Mouse (Mus musculus): Measurements from ENCODE around the gene Fezf2.

The Fezf2 gene

DNA sequence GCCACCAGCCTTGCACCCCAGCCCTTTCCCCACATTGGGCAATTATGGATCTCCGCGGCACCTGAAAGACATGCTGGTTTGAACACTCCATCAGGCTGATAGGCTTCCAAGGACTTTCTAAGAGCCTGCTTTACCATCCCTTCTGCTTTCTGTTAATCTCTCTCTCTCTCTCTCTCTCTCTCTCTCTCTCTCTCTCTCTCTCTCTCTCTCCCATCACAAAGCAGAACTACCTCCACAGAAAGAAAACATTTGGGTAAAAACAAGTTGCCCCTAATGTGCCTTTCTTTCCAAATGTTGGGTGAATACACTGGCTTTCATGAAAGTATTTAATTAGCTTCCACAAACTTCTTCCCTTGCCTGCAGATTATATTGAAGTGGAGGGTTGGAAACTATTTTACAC is at the start of gene Fezf2:
TSS of gene Fezf2 (minus strand) at position 101 of the 400 bp plus-strand sequence.
- no peak for DNase-seq (ENCODE audit: low spot score)

DNA sequence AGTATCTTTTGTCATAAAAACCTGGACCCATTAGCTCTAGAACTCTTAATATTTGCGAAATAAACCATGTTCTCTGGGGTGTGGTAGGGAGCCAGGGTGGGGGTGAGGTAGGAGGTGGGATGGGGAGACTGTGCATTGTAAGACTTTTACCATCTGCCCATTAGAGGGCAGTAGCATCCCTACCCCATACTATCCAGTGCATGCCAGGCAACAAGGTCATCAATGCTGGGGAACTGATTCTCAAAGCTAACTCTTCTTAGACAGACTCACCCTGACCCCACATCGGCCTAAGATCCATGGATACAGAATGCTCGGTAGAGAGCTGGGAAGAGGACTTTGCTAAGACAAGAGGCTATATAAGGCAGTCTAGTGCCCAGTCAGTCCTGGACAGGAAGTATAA is 49.6 kb upstream of the Fezf2 start:
- no peak for DNase-seq (ENCODE audit: low spot score)

DNA sequence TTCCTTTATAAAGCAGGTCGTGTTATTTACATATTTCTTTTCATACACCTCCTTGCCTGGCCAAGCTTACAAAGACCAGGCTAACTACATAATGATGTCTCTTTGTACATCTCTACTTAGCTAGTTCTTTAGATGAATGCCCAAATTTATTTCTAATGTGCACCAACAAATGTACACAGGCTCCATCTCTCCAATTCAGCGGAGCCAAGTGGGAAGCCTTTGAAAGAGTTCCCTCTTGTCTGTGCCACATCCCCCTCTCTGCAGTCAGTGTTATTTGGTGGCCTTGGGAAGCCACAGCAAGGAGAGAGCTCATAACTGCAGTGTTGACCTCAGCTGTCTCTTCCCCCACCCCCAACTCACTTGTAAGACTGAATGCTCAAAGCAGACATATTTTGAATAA is 46.3 kb upstream of the Fezf2 start:
- no peak for DNase-seq (ENCODE audit: low spot score)

DNA sequence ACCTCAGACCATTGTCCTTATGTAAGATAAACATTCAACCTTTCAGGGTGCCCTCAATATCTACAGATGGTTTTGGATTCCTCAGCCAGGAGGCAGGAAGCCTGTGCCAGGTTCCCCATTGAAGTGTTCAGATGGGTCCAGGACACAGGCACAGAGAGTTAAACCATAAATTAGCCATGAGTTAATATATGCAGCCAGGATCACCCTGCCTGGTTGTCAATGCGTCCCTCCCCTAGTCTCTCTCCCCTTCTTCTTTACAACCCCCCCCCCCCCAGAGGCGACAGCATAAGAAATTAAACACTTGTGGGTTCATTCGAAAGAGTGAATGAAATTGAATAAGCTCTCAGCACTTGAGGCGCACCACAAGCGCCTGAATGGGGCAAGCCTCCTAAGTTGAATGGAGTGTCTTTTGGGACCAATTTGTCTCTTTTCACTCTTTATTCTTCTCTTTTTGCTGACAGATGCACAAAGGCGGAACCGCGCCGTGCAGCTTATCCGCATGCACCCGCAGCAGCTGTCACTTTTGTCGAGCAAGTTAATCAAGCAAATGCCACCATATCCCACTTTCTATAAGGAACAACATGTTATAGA is 45.4 kb upstream of the Fezf2 start:
- DNase-seq (ENCODE audit: low spot score): no peak

DNA sequence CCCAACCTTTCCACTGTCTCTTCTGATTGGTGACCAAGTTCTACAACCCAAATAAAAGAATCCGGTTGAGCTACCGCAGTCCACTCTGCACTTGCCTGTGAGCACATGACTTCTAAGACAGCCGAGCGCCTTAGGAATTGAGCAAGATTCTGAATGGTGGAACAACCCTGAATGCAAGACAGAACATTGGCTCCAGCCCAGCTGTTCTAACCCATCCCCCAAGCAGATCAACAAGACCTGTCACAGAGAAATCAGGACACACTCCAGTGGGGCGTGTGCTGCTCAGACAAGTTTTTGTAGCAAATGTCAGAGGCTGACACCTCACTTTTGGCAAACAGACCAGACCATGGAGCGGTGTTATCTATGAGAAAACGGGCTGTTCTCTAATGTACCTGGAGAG is 43.2 kb upstream of the Fezf2 start:
- DNase-seq (ENCODE audit: low spot score): no peak

DNA sequence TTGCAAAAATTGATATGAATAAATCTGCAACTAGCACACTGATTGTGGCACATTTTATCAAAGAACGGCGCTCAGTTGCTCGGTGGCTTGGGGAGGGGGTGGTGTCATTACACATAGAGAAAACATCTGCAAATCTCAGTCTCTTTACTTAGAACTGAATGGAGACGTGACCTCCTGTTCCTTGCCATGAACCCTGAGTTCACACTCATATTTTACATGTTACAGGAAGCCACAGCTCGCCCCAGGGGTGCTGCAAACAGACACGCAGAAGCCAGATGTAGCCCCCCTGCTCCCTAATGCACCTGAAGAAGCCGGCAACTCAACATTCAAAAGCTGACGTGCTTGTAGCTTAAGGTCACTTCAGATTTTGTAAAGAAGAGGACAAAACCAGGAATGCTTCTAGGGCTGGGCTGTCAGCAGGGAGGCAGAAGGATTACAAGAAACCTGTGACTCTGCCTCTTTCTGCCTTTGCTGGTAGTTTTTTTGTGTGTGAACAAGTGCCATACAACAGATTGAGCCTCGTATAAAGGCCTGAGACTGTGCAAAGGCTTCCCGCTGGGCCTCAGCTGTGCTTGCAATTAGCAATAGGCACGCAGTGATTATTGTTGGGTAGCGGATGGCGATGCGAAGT is 40.9 kb upstream of the Fezf2 start:
- DNase-seq (ENCODE audit: low spot score): no peak

DNA sequence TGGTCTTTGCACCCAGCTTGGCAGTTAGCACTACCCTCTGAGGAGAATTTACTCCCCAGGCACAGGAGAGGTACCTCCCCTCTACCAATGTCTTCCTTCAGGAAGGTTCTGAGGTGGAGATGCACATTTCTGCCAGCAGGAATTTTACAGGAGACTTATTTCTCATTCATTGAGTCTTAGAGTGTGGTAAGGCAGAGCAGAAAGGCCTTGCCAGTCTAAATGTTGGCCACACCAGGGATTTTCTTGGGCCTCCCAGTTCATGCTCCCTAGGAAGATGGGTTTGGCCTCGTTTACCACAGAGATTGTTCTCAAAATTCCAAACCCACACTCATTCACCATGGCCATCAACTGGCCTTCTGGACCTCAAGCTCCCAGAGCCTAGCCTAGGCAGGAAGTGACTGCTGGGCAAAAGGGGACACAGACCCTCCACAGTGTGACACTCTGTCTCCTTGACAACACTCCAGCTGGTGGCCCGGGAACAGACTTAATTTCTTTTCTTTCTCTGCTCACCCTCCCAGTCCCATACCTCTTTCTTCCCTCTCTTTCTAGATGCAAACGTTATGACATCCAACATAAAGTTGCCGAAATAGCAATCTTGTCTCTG is 40.3 kb upstream of the Fezf2 start:
- DNase-seq (ENCODE audit: low spot score): no peak

DNA sequence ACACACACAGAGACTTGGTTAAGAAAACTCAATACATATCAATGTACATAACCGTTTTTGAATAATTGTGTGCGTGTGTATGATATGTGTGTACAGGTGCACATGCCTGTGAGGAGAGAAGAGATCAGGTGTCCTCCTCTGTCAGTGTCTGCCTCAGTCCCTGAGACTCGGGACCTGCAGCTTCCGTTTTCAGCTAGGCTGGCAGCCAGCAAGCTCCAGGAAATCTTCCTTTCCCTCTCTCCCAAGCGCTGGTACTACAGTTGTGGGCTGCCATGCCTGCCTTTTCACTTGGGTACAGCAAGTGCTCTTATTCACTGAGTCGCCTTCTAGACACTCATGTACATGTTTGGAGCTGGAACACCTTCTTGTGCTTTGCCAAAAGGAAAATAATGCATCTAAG is 39.2 kb upstream of the Fezf2 start:
- DNase-seq (ENCODE audit: low spot score): no peak

DNA sequence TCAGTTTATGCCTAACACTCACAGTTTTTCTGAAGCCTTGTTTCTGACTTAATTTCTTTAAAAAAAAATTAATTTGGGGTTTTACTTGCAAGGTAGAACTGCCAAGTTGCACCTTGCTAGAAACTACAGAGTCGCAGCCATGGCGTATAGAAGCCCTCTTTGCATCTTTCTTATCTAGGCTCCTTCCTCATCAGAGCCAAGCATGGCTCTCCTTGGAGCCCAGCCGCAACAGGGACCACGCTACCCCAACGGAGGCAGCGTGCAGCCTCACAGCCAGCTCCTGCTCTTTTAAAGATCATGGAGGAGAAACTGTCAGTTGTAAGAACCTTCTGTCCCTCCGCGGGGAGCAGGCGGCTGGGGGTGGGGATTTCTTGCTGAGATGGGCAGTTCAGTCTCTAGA is 29.9 kb upstream of the Fezf2 start:
- DNase-seq (ENCODE audit: low spot score): no peak

DNA sequence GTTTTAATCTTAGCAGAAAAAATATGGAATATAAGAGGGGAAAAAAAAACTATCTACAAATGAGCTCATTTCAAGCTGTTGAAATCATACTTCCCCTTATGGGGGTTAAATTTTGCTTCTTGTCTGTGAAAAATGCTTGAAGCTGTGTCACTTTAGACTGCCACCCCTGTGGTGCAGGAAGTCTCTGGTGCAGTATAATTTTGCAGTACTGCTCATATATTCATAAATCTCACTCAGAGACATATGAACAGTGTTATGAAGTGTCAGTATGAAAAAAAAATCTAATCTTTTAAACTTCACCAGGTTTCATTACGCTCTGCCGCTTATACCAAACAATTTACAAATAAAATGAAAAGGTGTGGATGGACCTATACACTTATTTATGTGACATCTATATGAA is 29.3 kb upstream of the Fezf2 start:
- DNase-seq (ENCODE audit: low spot score): no peak

DNA sequence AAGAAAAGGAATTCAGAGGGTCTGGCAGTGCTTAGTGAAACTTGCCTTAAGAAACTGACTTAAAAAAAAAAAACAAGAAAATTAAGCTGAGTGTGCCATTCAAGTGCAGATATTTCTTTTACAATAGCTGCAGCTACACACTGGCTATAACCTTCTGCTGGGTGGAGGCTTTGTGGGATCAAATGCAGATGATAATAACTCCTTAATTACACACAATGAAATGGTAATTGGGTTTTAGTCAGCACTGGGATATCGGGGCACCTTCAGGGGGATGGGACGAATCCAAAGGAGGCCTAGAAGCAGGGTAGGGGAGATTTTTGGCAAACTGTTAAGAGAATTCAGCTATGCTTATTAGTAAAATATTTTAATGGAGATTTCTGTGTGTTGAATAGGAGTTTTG is 27.5 kb upstream of the Fezf2 start:
- DNase-seq (ENCODE audit: low spot score): no peak

GRCm38 (mm10) chr14:12350271-12350916 is 2.4 kb upstream of the Fezf2 start:
- no peak for DNase-seq (ENCODE audit: low spot score)

- no peak for DNase-seq (ENCODE audit: low spot score)
These were observed 1.5 kb upstream of the Fezf2 start for GRCm38 (mm10) chr14:12349334-12350090.

DNA sequence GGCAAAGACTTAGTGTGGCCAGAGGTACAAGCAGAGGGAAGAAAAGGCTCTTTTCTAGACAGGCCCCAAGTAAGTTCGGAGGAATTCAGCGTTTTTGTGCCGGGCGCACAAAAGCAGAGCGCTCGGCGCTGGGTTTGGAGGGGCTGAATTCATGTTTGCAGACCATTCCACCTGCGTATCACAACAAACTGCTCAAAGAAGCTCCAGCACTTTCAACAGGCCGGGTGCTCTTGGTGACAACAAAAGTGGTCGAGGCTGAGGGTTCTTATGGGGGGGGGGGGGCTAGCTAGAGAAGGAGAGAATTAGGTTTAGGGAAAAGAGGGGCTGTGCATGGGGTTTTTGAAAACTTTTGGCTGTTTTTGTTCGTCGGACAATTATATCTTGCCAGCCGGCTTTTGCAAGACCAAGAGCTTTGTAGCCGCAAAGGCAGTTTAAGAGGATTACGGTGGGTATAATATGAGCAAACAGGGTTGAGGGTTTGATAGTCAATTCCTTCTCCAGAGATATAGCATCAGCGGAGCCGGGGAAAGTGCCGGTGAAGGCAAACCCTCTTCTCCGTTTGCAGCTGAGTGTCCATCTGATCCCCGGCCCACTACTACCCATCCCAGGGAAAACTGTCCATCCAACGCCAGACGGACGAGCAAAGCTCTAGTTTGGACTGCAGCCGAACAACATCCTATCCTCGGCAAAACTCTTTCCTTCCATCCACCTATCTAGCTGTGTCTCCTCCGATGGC is 956 bp downstream of the Fezf2 start:
- DNase-seq (ENCODE audit: low spot score): no peak

- no peak for DNase-seq (ENCODE audit: low spot score)
These were observed 1.8 kb downstream of the Fezf2 start for GRCm38 (mm10) chr14:12346011-12346864.

DNA sequence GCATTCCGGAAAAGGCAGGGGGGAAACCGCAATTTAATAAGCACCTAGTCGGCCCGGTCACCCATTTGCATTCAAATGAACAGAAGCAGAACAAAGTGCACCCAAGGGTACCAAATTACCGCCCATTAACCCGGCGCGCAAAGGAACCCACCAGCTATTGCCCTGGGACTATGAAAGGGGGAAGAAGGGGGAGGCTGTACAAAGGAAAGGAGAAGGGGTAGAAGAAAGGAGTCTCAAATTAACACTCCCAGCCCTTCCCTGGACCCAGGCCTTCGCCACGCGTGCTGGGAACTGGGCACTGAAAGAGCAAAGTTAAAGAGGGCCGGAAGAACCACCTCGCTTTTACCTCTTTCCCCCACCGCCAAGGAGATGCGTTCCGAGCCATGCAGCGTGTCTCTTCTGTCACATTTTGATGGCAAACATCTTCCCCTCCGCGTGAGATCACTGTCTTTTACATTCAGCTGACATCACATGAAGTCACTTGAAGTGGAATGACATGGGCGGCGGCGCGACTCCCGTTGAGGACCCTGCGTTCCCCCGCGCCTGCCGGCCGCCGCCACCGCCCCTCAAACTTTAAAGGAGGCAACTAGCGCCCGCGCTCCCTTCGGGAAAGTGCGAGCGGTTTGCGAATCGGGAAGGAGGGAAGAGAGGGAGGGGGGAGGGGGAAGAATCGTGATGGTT is 2.6 kb downstream of the Fezf2 start:
- no peak for DNase-seq (ENCODE audit: low spot score)

DNA sequence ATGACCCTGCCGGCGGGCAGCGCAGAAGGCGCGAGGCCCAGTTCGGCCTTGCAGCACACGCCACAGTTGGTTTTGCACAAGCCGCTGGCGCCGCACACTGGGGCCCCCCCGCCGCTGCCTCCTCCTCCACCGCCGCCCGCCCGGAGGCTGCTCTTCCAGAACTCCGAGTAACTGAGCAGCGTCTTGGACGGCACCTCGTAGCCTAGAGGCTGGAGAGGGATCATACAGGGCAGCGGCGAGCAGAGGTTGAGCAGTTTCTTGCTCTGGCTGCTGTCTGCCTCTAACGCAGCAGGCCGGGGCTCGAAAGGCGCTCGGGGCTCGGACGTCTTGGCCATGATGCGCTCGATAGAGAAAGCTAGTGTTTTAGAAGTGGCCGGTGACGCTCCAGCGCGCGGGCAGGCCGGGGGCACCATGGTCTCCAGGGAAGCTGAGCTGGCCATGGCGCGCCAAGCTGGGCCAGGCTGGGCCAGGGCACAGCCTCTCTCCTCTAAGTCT is 3.2 kb downstream of the Fezf2 start:
- no peak for DNase-seq (ENCODE audit: low spot score)

DNA sequence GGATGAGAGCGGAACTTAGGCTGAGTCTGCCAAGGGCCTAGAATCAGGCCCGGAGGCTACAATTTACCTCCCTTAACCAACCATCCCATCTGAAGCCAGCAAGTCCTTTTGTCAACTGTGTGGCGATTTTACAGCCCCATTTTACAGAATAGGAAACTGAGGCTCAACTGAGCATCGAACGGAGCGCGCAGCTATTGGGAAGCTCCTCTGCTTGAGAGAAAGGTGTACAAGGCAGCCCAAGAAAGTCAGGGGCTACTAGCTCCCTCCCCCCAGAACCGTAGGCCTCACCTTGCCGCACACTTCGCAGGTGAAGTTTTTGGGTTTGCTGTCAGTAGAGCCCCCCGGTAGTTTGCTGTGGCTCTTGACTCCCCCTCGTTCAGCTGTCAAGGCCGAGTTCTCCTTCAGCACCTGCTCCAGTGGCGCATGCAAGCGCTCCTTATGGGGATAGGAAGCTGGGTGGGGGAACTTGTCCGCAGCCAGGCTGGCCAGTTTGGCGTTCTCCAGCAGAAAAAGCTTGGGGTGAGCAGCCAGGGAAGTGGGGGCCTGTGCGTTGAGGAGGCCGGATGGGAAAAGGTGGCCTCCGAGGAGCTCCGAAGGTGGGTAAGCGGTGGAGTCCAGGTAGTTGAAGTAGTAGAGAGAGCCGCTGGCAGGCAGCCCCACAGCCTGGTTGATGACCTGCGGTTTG is 3.8 kb downstream of the Fezf2 start:
- no peak for DNase-seq (ENCODE audit: low spot score)

GRCm38 (mm10) chr14:12343451-12343941 is 4.5 kb downstream of the Fezf2 start:
- no peak for DNase-seq (ENCODE audit: low spot score)
